In genomic region chr17:24167120-24167519, GRCm38 (mm10) we compare ENCODE assay signal across 10 mouse cellular contexts. TPM values are rescaled to one million over a fixed set of nuclear protein-coding genes. Genes with fewer than 3 reads are reported as not detected.
A peak's percentile ranks its signal among the peaks of the same experiment; 100 is the strongest.
DNase-seq lines count a peak whose midpoint lies in the region; ATAC-seq and TF ChIP-seq lines count a peak whose summit lies in the region.
"Had no signal": no experiment of that assay in that cellular context is flagged by ENCODE, and none has a peak within 500 bp of the region (broad histone marks: within the 10 kb centered on the region; RNA-seq: fewer than 3 reads in every experiment).

No protein-coding gene starts in this region.

- intact Hi-C loops in left cerebral cortex, adult 2 months (cut with DNase I), result no loop called here
- intact Hi-C loops in left cerebral cortex, postnatal 25 days (cut with DNase I), result no loop called here

- peaks cover 12% of the 10 kb centered on the region for H3K4me1 ChIP-seq in cerebellum, adult 2 months (ENCODE audit: control insufficient read depth, insufficient read depth, low read length)
- 0 out of 2 replicates have a peak, but pooled peaks cover 4% of the 10 kb centered on the region for H3K4me1 ChIP-seq in intestine, postnatal 0 days (replicated peaks; ENCODE audit: control insufficient read depth, insufficient read depth, low read length)
- H3K4me1 ChIP-seq in midbrain, embryonic 16.5 days (ENCODE audit: control insufficient read depth, insufficient read depth, low read length), result peaks cover 33% of the 10 kb centered on the region

- peak overlapping the region; percentile 77 for H3K4me2 ChIP-seq in intestine, postnatal 0 days (replicated peaks; ENCODE audit: low read depth)
- peak overlapping the region; percentile 82; the same call in 1 of the 2 replicates for H3K4me2 ChIP-seq in midbrain, embryonic 16.5 days (ENCODE audit: low read length)

- no peaks in the 10 kb centered on the region for H3K9me3 ChIP-seq in intestine, postnatal 0 days (ENCODE audit: control insufficient read depth)
- no peaks in the 10 kb centered on the region for H3K9me3 ChIP-seq in midbrain, embryonic 16.5 days (replicated peaks; ENCODE audit: control insufficient read depth, low read length, poor library complexity, severe bottlenecking)

- TF ChIP-seq CTCF in cerebellum, adult 2 months (IDR thresholded peaks at IDR 0.05; ENCODE audit: borderline replicate concordance, insufficient read depth, low read depth, low read length), result no peak
- no peak for TF ChIP-seq CTCF in left cerebral cortex, adult 2 months (IDR thresholded peaks at IDR 0.05)
- no peak for TF ChIP-seq CTCF in intestine, postnatal 0 days (IDR thresholded peaks at IDR 0.05; ENCODE audit: low read depth)

- no peak overlapping the region for H3K9ac ChIP-seq in intestine, postnatal 0 days (ENCODE audit: low read depth, low read length)
- H3K9ac ChIP-seq in midbrain, embryonic 16.5 days (ENCODE audit: low read depth, low read length), result no peak overlapping the region

- TF ChIP-seq POLR2A in cerebellum, adult 2 months (IDR thresholded peaks at IDR 0.05; ENCODE audit: borderline replicate concordance, insufficient read depth, low read length), result no peak

- H3K36me3 ChIP-seq in intestine, postnatal 0 days (ENCODE audit: control insufficient read depth, insufficient read depth), result peaks cover 18% of the 10 kb centered on the region
- H3K36me3 ChIP-seq in midbrain, embryonic 16.5 days (ENCODE audit: control insufficient read depth, insufficient read depth, low read length), result no peaks in the 10 kb centered on the region

- H3K4me3 ChIP-seq in cerebellum, adult 2 months (replicated peaks; ENCODE audit: insufficient read depth, low read depth, low read length), result peak overlapping the region; percentile 9
- peak overlapping the region; percentile 98 for H3K4me3 ChIP-seq in left cerebral cortex, adult 2 months
- no peak overlapping the region for H3K4me3 ChIP-seq in intestine, postnatal 0 days (ENCODE audit: low read depth, low read length)
- H3K4me3 ChIP-seq in midbrain, embryonic 16.5 days (ENCODE audit: low read depth, low read length), result peak overlapping the region; percentile 75; the same call in 1 of the 2 replicates

- ATAC-seq in cerebellum, adult (ENCODE audit: insufficient number of reproducible peaks, low FRiP score, low TSS enrichment), result no peak
- no peak for ATAC-seq in intestine, postnatal 0 days
- ATAC-seq in midbrain, embryonic 16.5 days, result no peak
- no peak for ATAC-seq in inflammation-experienced regulatory T-cells, adult 6 months

- no peaks in the 10 kb centered on the region for H3K27me3 ChIP-seq in cerebellum, adult 2 months (ENCODE audit: control insufficient read depth, insufficient read depth, low read length)
- no peaks in the 10 kb centered on the region for H3K27me3 ChIP-seq in intestine, postnatal 0 days (replicated peaks; ENCODE audit: control insufficient read depth, insufficient read depth, low read length)
- H3K27me3 ChIP-seq in midbrain, embryonic 16.5 days (ENCODE audit: control insufficient read depth, insufficient read depth, low read depth, low read length), result no peaks in the 10 kb centered on the region

- no peak overlapping the region for H3K27ac ChIP-seq in cerebellum, adult 2 months (ENCODE audit: insufficient read depth, low read length)
- no peak overlapping the region for H3K27ac ChIP-seq in left cerebral cortex, adult 2 months
- 0 out of 2 replicates have a peak overlapping the region, but pooled peaks have one; percentile 15 for H3K27ac ChIP-seq in intestine, postnatal 0 days (ENCODE audit: low read depth, low read length)
- no peak overlapping the region for H3K27ac ChIP-seq in midbrain, embryonic 16.5 days (ENCODE audit: low read length)

- WGBS in cerebellum, adult 2 months, result 35% methylated on average over 6 of the region's 6 CpGs
- whole genome bisulfite sequencing in intestine, postnatal 0 days, result 68% methylated on average over 6 of the region's 6 CpGs
- WGBS in midbrain, embryonic 16.5 days, result 88% methylated on average over 6 of the region's 6 CpGs

- no peak for DNase-seq in cerebellum, adult 2 months
- DNase-seq in left cerebral cortex, adult 2 months (ENCODE audit: extremely low spot score in 1 of 2, low spot score in 2 of 2), result no peak
- no peak for DNase-seq in left cerebral cortex, postnatal 25 days (ENCODE audit: low spot score in 2 of 2)
- no peak for DNase-seq in spleen, postnatal 10 days (ENCODE audit: low spot score in 2 of 2)
- DNase-seq: cerebellum, postnatal 25 days; gastrocnemius, postnatal 25 days had no signal

RNA-seq across cellular contexts. Expression of gene Atp6v0c, which starts 2.4 kb away (rescaled TPM):
- polyA plus RNA-seq in cerebellum, adult 2 months (2012; rRNA removed), result 2,309 TPM in 2 replicates
- total RNA-seq in left cerebral cortex, adult 2 months (2021), result 1,000 to 10,000 TPM; 1,211 to 1,240 TPM
- 1,000 to 10,000 TPM; 1,342 to 1,424 TPM for total RNA-seq in left cerebral cortex, postnatal 25 days (2021)
- polyA plus RNA-seq in intestine, postnatal 0 days (2015; fragmentation: Nextera tagmentation; extraction: Ambion mirVana), result 1,362 and 1,364 TPM in 2 replicates
- 1,371 and 1,629 TPM in 2 replicates for polyA plus RNA-seq in midbrain, embryonic 16.5 days (2015; fragmentation: Nextera tagmentation; extraction: Ambion mirVana)
- polyA plus RNA-seq in inflammation-experienced regulatory T-cells, adult 6 months (2017; shearing (Covaris generic)), result 100 to 1,000 TPM; 164 to 208 (median 177) TPM

RNA-seq across cellular contexts. Expression of gene Amdhd2, which starts 3.6 kb away (rescaled TPM):
- polyA plus RNA-seq in cerebellum, adult 2 months (2012; rRNA removed), result 37.0 and 40.1 TPM in 2 replicates
- total RNA-seq in left cerebral cortex, adult 2 months (2021), result 10 to 100 TPM; 29.2 to 32.0 TPM
- total RNA-seq in left cerebral cortex, postnatal 25 days (2021), result 10 to 100 TPM; 25.9 to 28.3 TPM
- 159 and 172 TPM in 2 replicates for polyA plus RNA-seq in intestine, postnatal 0 days (2015; fragmentation: Nextera tagmentation; extraction: Ambion mirVana)
- polyA plus RNA-seq in midbrain, embryonic 16.5 days (2015; fragmentation: Nextera tagmentation; extraction: Ambion mirVana), result 31.1 and 31.6 TPM in 2 replicates
- polyA plus RNA-seq in inflammation-experienced regulatory T-cells, adult 6 months (2017; shearing (Covaris generic)), result 10 to 100 TPM; 21.6 to 30.0 (median 29.7) TPM

RNA-seq across cellular contexts. Expression of gene Pdpk1, which starts 16.4 kb away (rescaled TPM):
- 39.9 and 41.5 TPM in 2 replicates for polyA plus RNA-seq in cerebellum, adult 2 months (2012; rRNA removed)
- total RNA-seq in left cerebral cortex, adult 2 months (2021), result 100 to 1,000 TPM; 114 to 116 TPM
- total RNA-seq in left cerebral cortex, postnatal 25 days (2021), result 100 to 1,000 TPM; 109 to 112 TPM
- polyA plus RNA-seq in intestine, postnatal 0 days (2015; fragmentation: Nextera tagmentation; extraction: Ambion mirVana), result 24.7 and 28.4 TPM in 2 replicates
- 69.2 and 78.5 TPM in 2 replicates for polyA plus RNA-seq in midbrain, embryonic 16.5 days (2015; fragmentation: Nextera tagmentation; extraction: Ambion mirVana)
- polyA plus RNA-seq in inflammation-experienced regulatory T-cells, adult 6 months (2017; shearing (Covaris generic)), result 10 to 100 TPM; 34.1 to 47.4 (median 39.7) TPM

RNA-seq across cellular contexts. Expression of gene Tbc1d24, which starts 38.2 kb away (rescaled TPM):
- 45.6 and 50.3 TPM in 2 replicates for polyA plus RNA-seq in cerebellum, adult 2 months (2012; rRNA removed)
- total RNA-seq in left cerebral cortex, adult 2 months (2021), result 10 to 100 TPM; 63.3 to 69.7 TPM
- total RNA-seq in left cerebral cortex, postnatal 25 days (2021), result 10 to 100 TPM; 63.7 to 68.9 TPM
- polyA plus RNA-seq in intestine, postnatal 0 days (2015; fragmentation: Nextera tagmentation; extraction: Ambion mirVana), result 3.1 and 3.4 TPM in 2 replicates
- 30.6 and 30.8 TPM in 2 replicates for polyA plus RNA-seq in midbrain, embryonic 16.5 days (2015; fragmentation: Nextera tagmentation; extraction: Ambion mirVana)
- 1 to 10 TPM in 2 of 3 experiments, under 1 TPM in 1; 0.66 to 1.4 (median 1.0) TPM for polyA plus RNA-seq in inflammation-experienced regulatory T-cells, adult 6 months (2017; shearing (Covaris generic))

RNA-seq across cellular contexts. Expression of gene Ntn3, which starts 42.2 kb away (rescaled TPM):
- polyA plus RNA-seq in cerebellum, adult 2 months (2012; rRNA removed), result 3.8 and 4.5 TPM in 2 replicates
- 10 to 100 TPM; 10.5 to 11.5 TPM for total RNA-seq in left cerebral cortex, adult 2 months (2021)
- 10 to 100 TPM in 1 of 2 experiments, 1 to 10 TPM in 1; 9.8 to 10.8 TPM for total RNA-seq in left cerebral cortex, postnatal 25 days (2021)
- polyA plus RNA-seq in intestine, postnatal 0 days (2015; fragmentation: Nextera tagmentation; extraction: Ambion mirVana), result 2.0 and 2.1 TPM in 2 replicates
- 3.9 and 4.4 TPM in 2 replicates for polyA plus RNA-seq in midbrain, embryonic 16.5 days (2015; fragmentation: Nextera tagmentation; extraction: Ambion mirVana)
- not detected for polyA plus RNA-seq in inflammation-experienced regulatory T-cells, adult 6 months (2017; shearing (Covaris generic))
